Mouse (Mus musculus) stomach, postnatal 0 days (tissue): ENCODE results near the gene Grb10.

ENCODE experiments used
- CTCF ChIP-seq: IDR thresholded peaks from 2 replicates; pipeline ENCODE4 v1.5.1; 2016; ENCODE audit warnings: antibody characterized with exemption, low read depth, mild to moderate bottlenecking, moderate library complexity
- EP300 ChIP-seq: optimal IDR thresholded peaks from 2 replicates; pipeline ENCODE3; 2016; ENCODE audit warnings: antibody characterized with exemption

GRCm38 (mm10) chr11:11884533-11885245 is 153.8 kb downstream of the Grb10 start:
- TF ChIP-seq CTCF (no peak), EP300 (no peak)
